Comparison of ENCODE assay signal across 9 mouse cellular contexts in the genomic region with DNA sequence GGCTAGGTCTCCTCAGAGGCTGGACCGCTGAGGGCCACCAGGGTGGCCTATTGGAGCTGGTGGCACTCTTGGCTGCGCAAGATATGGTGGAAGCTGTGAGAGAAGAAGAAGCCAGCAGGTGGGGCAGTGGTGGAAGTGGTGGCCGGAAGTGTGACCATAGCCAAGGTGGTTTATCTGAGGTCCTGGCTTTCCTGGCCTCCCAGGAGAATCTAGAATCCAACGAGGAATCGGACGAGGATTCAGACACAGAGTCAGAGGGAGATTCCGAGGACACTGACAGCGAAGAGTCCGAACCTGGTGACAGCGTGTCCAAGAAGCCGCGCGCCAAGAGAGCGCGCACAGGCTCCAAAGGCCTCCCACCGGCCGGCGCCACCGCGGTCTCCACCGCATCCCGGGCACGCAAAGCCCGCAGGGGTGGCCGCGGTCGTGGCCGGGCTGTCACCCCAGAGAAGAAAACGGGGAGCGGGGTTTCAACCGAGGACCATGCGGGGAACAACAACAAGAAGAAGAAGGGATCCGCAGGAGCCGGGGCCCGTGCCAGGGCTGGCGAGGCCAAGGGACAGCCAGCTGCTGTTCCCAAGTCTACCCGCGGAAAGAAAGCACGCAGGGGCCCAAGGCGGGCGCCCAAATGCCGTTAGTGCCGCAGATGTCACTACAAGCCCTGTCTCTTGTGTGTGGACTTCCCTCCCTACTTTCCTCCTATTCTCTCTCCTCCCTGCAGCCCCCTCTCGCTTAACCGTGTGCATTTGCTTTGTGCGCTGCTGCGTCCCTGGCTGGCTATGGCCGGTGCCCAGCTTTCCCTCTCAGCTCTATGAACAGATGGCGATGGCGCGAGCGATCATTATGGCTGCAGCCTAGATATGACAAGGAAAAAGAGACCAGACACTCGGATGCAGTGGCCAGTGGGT. TPM values are rescaled to one million over a fixed set of nuclear protein-coding genes. Genes with fewer than 3 reads are reported as not detected.
A peak's percentile ranks its signal among the peaks of the same experiment; 100 is the strongest.
DNase-seq lines count a peak whose midpoint lies in the region; ATAC-seq and TF ChIP-seq lines count a peak whose summit lies in the region.
"Had no signal": no experiment of that assay in that cellular context is flagged by ENCODE, and none has a peak within 500 bp of the region (broad histone marks: within the 10 kb centered on the region; RNA-seq: fewer than 3 reads in every experiment).

No protein-coding gene starts in this region.

- peak overlapping the region; percentile 49 for H3K4me2 ChIP-seq in kidney, postnatal 0 days (ENCODE audit: low read length)
- H3K4me2 ChIP-seq in forebrain, embryonic 12.5 days = peak overlapping the region; percentile 69
- H3K4me2 ChIP-seq in intestine, embryonic 14.5 days (ENCODE audit: low read length) = peak overlapping the region; percentile 61
- H3K4me2 ChIP-seq in neural tube, embryonic 11.5 days (ENCODE audit: low read depth) = peak overlapping the region; percentile 64

- H3K36me3 ChIP-seq in kidney, postnatal 0 days (ENCODE audit: insufficient read depth, low read length) = no peaks in the 10 kb centered on the region
- no peaks in the 10 kb centered on the region for H3K36me3 ChIP-seq in kidney, adult 2 months (ENCODE audit: control insufficient read depth, insufficient read depth, low read length)
- no peaks in the 10 kb centered on the region for H3K36me3 ChIP-seq in forebrain, embryonic 12.5 days (replicated peaks)
- no peaks in the 10 kb centered on the region for H3K36me3 ChIP-seq in intestine, embryonic 14.5 days (ENCODE audit: control insufficient read depth, insufficient read depth, low read length)
- H3K36me3 ChIP-seq in neural tube, embryonic 11.5 days (ENCODE audit: control insufficient read depth, insufficient read depth, low read length) = no peaks in the 10 kb centered on the region

- TF ChIP-seq CTCF in kidney, postnatal 0 days (IDR thresholded peaks at IDR 0.05; ENCODE audit: low read depth) = peak; percentile 50
- no peak for TF ChIP-seq CTCF in kidney, adult 2 months (conservative IDR thresholded peaks at IDR 0.05; ENCODE audit: insufficient read depth, insufficient read length, low read depth, low read length)

- 7% methylated on average over 53 of the region's 53 CpGs for WGBS in kidney, postnatal 0 days
- 23% methylated on average over 53 of the region's 53 CpGs for WGBS in kidney, adult 2 months
- 2% methylated on average over 53 of the region's 53 CpGs for WGBS in forebrain, embryonic 12.5 days
- WGBS in intestine, embryonic 14.5 days = 9% methylated on average over 53 of the region's 53 CpGs
- under 1% methylated on average over 52 of the region's 53 CpGs for WGBS in neural tube, embryonic 11.5 days

- no peak overlapping the region for H3K27ac ChIP-seq in kidney, postnatal 0 days
- H3K27ac ChIP-seq in kidney, adult 2 months (ENCODE audit: insufficient read depth, low read depth, low read length) = no peak overlapping the region
- H3K27ac ChIP-seq in forebrain, embryonic 12.5 days = peak overlapping the region; percentile 68
- H3K27ac ChIP-seq in intestine, embryonic 14.5 days (ENCODE audit: low read depth) = no peak overlapping the region
- no peak overlapping the region for H3K27ac ChIP-seq in neural tube, embryonic 11.5 days (ENCODE audit: low read depth, low read length)

- H3K4me1 ChIP-seq in kidney, postnatal 0 days (replicated peaks; ENCODE audit: insufficient read depth, low read length) = peaks cover 37% of the 10 kb centered on the region
- no peaks in the 10 kb centered on the region for H3K4me1 ChIP-seq in kidney, adult 2 months (ENCODE audit: control insufficient read depth, insufficient read depth, low read length)
- H3K4me1 ChIP-seq in forebrain, embryonic 12.5 days = peaks cover 69% of the 10 kb centered on the region
- H3K4me1 ChIP-seq in intestine, embryonic 14.5 days (replicated peaks; ENCODE audit: control insufficient read depth, insufficient read depth, low read length) = peaks cover 41% of the 10 kb centered on the region
- H3K4me1 ChIP-seq in neural tube, embryonic 11.5 days (ENCODE audit: control insufficient read depth, insufficient read depth, low read length) = peaks cover 34% of the 10 kb centered on the region

- no peaks in the 10 kb centered on the region for H3K9me3 ChIP-seq in kidney, postnatal 0 days (replicated peaks; ENCODE audit: low read length)
- no peaks in the 10 kb centered on the region for H3K9me3 ChIP-seq in forebrain, embryonic 12.5 days
- no peaks in the 10 kb centered on the region for H3K9me3 ChIP-seq in intestine, embryonic 14.5 days (ENCODE audit: control insufficient read depth, low read length)
- no peaks in the 10 kb centered on the region for H3K9me3 ChIP-seq in neural tube, embryonic 11.5 days (ENCODE audit: control insufficient read depth, low read length)

- peak overlapping the region; percentile 43; the same call in 1 of the 2 replicates for H3K9ac ChIP-seq in kidney, postnatal 0 days (ENCODE audit: low read depth, low read length)
- H3K9ac ChIP-seq in forebrain, embryonic 12.5 days = peak overlapping the region; percentile 63
- H3K9ac ChIP-seq in intestine, embryonic 14.5 days (ENCODE audit: low read length) = 0 out of 2 replicates have a peak overlapping the region, but pooled peaks have one; percentile 20
- H3K9ac ChIP-seq in neural tube, embryonic 11.5 days (ENCODE audit: low read length) = peak overlapping the region; percentile 45

- TF ChIP-seq POLR2A in kidney, adult 2 months (IDR thresholded peaks at IDR 0.05; ENCODE audit: low read depth, low read length) = no peak

- peak overlapping the region; percentile 33 for H3K4me3 ChIP-seq in kidney, postnatal 0 days (replicated peaks; ENCODE audit: low read depth, low read length)
- H3K4me3 ChIP-seq in kidney, adult 2 months (ENCODE audit: insufficient read depth, low read depth, low read length) = no peak overlapping the region
- H3K4me3 ChIP-seq in forebrain, embryonic 12.5 days (replicated peaks) = peak overlapping the region; percentile 52
- peak overlapping the region; percentile 31 for H3K4me3 ChIP-seq in intestine, embryonic 14.5 days (ENCODE audit: low read depth, low read length)
- H3K4me3 ChIP-seq in neural tube, embryonic 11.5 days (ENCODE audit: low read depth, low read length) = peak overlapping the region; percentile 35

- ATAC-seq in kidney, postnatal 0 days (replicated peaks; ENCODE audit: low FRiP score, low read depth) = no peak
- ATAC-seq in forebrain, embryonic 12.5 days (ENCODE audit: low FRiP score) = no peak
- ATAC-seq in intestine, embryonic 14.5 days (replicated peaks; ENCODE audit: low FRiP score, low TSS enrichment, low read depth) = no peak
- ATAC-seq in neural tube, embryonic 11.5 days (ENCODE audit: insufficient read depth, low FRiP score, low TSS enrichment) = no peak
- ATAC-seq in erythroblast, adult 5-6 weeks (replicated peaks; ENCODE audit: low FRiP score, poor library complexity, severe bottlenecking) = no peak

- peaks cover 30% of the 10 kb centered on the region for H3K27me3 ChIP-seq in kidney, postnatal 0 days (ENCODE audit: insufficient read depth, low read length)
- no peaks in the 10 kb centered on the region for H3K27me3 ChIP-seq in kidney, adult 2 months (replicated peaks; ENCODE audit: control insufficient read depth, insufficient read depth, low read length)
- peaks cover 49% of the 10 kb centered on the region for H3K27me3 ChIP-seq in forebrain, embryonic 12.5 days
- H3K27me3 ChIP-seq in intestine, embryonic 14.5 days (replicated peaks; ENCODE audit: control insufficient read depth, insufficient read depth, low read length) = peaks cover 49% of the 10 kb centered on the region
- H3K27me3 ChIP-seq in neural tube, embryonic 11.5 days (ENCODE audit: control insufficient read depth, insufficient read depth, low read length) = peaks cover 49% of the 10 kb centered on the region

- no peak for DNase-seq in kidney, postnatal 0 days (ENCODE audit: low spot score)
- no peak for DNase-seq in kidney, adult 2 months
- peak; percentile 25 for DNase-seq in adrenal gland, postnatal 25 days
- DNase-seq in intestine, embryonic 14.5 days (ENCODE audit: low spot score) = peak; percentile 67
- DNase-seq in neural tube, embryonic 11.5 days (ENCODE audit: low spot score) = no peak
- no peak for DNase-seq in urinary bladder, postnatal 10 days (ENCODE audit: low spot score)

RNA-seq across cellular contexts. Expression of gene Pnmal2, which starts 2.2 kb away (rescaled TPM):
- polyA plus RNA-seq in kidney, postnatal 0 days (2015; fragmentation: Nextera tagmentation; extraction: Ambion mirVana) = 7.0 and 8.1 TPM in 2 replicates
- polyA plus RNA-seq in kidney, adult 2 months (2012; rRNA removed) = 3.6 and 4.0 TPM in 2 replicates
- total RNA-seq in adrenal gland, postnatal 25 days (2021) = 26.9 and 36.1 TPM in 2 replicates
- polyA plus RNA-seq in forebrain, embryonic 12.5 days (2016; fragmentation: Nextera tagmentation; extraction: Ambion mirVana) = 52.6 and 53.3 TPM in 2 replicates
- 4.1 and 5.3 TPM in 2 replicates for polyA plus RNA-seq in intestine, embryonic 14.5 days (2014; fragmentation: Nextera tagmentation; extraction: Ambion mirVana)
- polyA plus RNA-seq in neural tube, embryonic 11.5 days (2014; fragmentation: Nextera tagmentation; extraction: Ambion mirVana) = 9.4 and 10.5 TPM in 2 replicates
- total RNA-seq in erythroblast, adult 5-6 weeks (2015; ENCODE audit: low replicate concordance) = not detected in 2 replicates
- not detected in 2 replicates for total RNA-seq in erythroblast, adult 5-6 weeks (2017; ENCODE audit: low replicate concordance)

RNA-seq across cellular contexts. Expression of gene Pnmal1, which starts 12.8 kb away (rescaled TPM):
- polyA plus RNA-seq in kidney, postnatal 0 days (2015; fragmentation: Nextera tagmentation; extraction: Ambion mirVana) = 0.28 and 0.33 TPM in 2 replicates
- polyA plus RNA-seq in kidney, adult 2 months (2012; rRNA removed) = 0.01 and 0.06 TPM in 2 replicates
- 4.3 and 5.4 TPM in 2 replicates for total RNA-seq in adrenal gland, postnatal 25 days (2021)
- polyA plus RNA-seq in forebrain, embryonic 12.5 days (2016; fragmentation: Nextera tagmentation; extraction: Ambion mirVana) = 32.3 and 37.0 TPM in 2 replicates
- 3.7 and 4.1 TPM in 2 replicates for polyA plus RNA-seq in intestine, embryonic 14.5 days (2014; fragmentation: Nextera tagmentation; extraction: Ambion mirVana)
- 15.6 and 18.0 TPM in 2 replicates for polyA plus RNA-seq in neural tube, embryonic 11.5 days (2014; fragmentation: Nextera tagmentation; extraction: Ambion mirVana)
- not detected in 2 replicates for total RNA-seq in erythroblast, adult 5-6 weeks (2015; ENCODE audit: low replicate concordance)
- total RNA-seq in erythroblast, adult 5-6 weeks (2017; ENCODE audit: low replicate concordance) = not detected in 2 replicates
- total RNA-seq: gastrocnemius, postnatal 36 days had no signal

RNA-seq across cellular contexts. Expression of gene Calm3, which starts 22.8 kb away (rescaled TPM):
- polyA plus RNA-seq in kidney, postnatal 0 days (2015; fragmentation: Nextera tagmentation; extraction: Ambion mirVana) = 134 and 136 TPM in 2 replicates
- 305 and 325 TPM in 2 replicates for polyA plus RNA-seq in kidney, adult 2 months (2012; rRNA removed)
- total RNA-seq in adrenal gland, postnatal 25 days (2021) = 242 and 255 TPM in 2 replicates
- 227 and 234 TPM in 2 replicates for polyA plus RNA-seq in forebrain, embryonic 12.5 days (2016; fragmentation: Nextera tagmentation; extraction: Ambion mirVana)
- polyA plus RNA-seq in intestine, embryonic 14.5 days (2014; fragmentation: Nextera tagmentation; extraction: Ambion mirVana) = 184 and 190 TPM in 2 replicates
- polyA plus RNA-seq in neural tube, embryonic 11.5 days (2014; fragmentation: Nextera tagmentation; extraction: Ambion mirVana) = 257 and 263 TPM in 2 replicates
- 41.1 and 44.1 TPM in 2 replicates for total RNA-seq in erythroblast, adult 5-6 weeks (2015; ENCODE audit: low replicate concordance)
- 157 and 162 TPM in 2 replicates for total RNA-seq in erythroblast, adult 5-6 weeks (2017; ENCODE audit: low replicate concordance)

RNA-seq across cellular contexts. Expression of gene Gm42372, which starts 36.2 kb away (rescaled TPM):
- polyA plus RNA-seq in kidney, postnatal 0 days (2015; fragmentation: Nextera tagmentation; extraction: Ambion mirVana) = 0.09 and 0.13 TPM in 2 replicates
- polyA plus RNA-seq in kidney, adult 2 months (2012; rRNA removed) = 0.08 TPM in 1 of 2 replicates, not detected in the other
- total RNA-seq in adrenal gland, postnatal 25 days (2021) = 1.1 and 2.1 TPM in 2 replicates
- 1.6 and 1.7 TPM in 2 replicates for polyA plus RNA-seq in forebrain, embryonic 12.5 days (2016; fragmentation: Nextera tagmentation; extraction: Ambion mirVana)
- polyA plus RNA-seq in intestine, embryonic 14.5 days (2014; fragmentation: Nextera tagmentation; extraction: Ambion mirVana) = 0.51 and 0.62 TPM in 2 replicates
- polyA plus RNA-seq in neural tube, embryonic 11.5 days (2014; fragmentation: Nextera tagmentation; extraction: Ambion mirVana) = 1.8 and 2.0 TPM in 2 replicates
- not detected in 2 replicates for total RNA-seq in erythroblast, adult 5-6 weeks (2015; ENCODE audit: low replicate concordance)
- 0.28 TPM in 1 of 2 replicates, not detected in the other for total RNA-seq in erythroblast, adult 5-6 weeks (2017; ENCODE audit: low replicate concordance)
- total RNA-seq: gastrocnemius, postnatal 36 days had no signal

RNA-seq across cellular contexts. Expression of gene Ptgir, which starts 40.4 kb away (rescaled TPM):
- polyA plus RNA-seq in kidney, postnatal 0 days (2015; fragmentation: Nextera tagmentation; extraction: Ambion mirVana) = 2.2 and 2.3 TPM in 2 replicates
- 4.0 and 5.0 TPM in 2 replicates for polyA plus RNA-seq in kidney, adult 2 months (2012; rRNA removed)
- total RNA-seq in adrenal gland, postnatal 25 days (2021) = 1.5 and 1.6 TPM in 2 replicates
- polyA plus RNA-seq in forebrain, embryonic 12.5 days (2016; fragmentation: Nextera tagmentation; extraction: Ambion mirVana) = 0.24 and 0.51 TPM in 2 replicates
- polyA plus RNA-seq in intestine, embryonic 14.5 days (2014; fragmentation: Nextera tagmentation; extraction: Ambion mirVana) = 2.2 and 2.3 TPM in 2 replicates
- 0.41 and 0.76 TPM in 2 replicates for polyA plus RNA-seq in neural tube, embryonic 11.5 days (2014; fragmentation: Nextera tagmentation; extraction: Ambion mirVana)
- 1.3 and 6.7 TPM in 2 replicates for total RNA-seq in erythroblast, adult 5-6 weeks (2015; ENCODE audit: low replicate concordance)
- 1.5 and 1.8 TPM in 2 replicates for total RNA-seq in erythroblast, adult 5-6 weeks (2017; ENCODE audit: low replicate concordance)

Comparison
In these comparisons a context has a peak if more than half of its experiments do, and no peak if none do; other contexts are left out.
1. DNase-seq: peak in adrenal gland, postnatal 25 days (single experiment) and intestine, embryonic 14.5 days (single experiment); none in kidney, postnatal 0 days (single experiment), kidney, adult 2 months (single experiment), neural tube, embryonic 11.5 days (single experiment) and urinary bladder, postnatal 10 days (single experiment).
2. Peak in every context shown above with its lines, with median percentiles within 50 percentile points of each other: H3K4me2 ChIP-seq and H3K9ac ChIP-seq.